Mouse (Mus musculus): ENCODE measurements around the gene Ppp2r5a. TPM values are rescaled to one million over a fixed set of nuclear protein-coding genes. Genes with fewer than 3 reads are reported as not detected.

Ppp2r5a gene
- polyA plus RNA-seq, 1 experiment from 2014 or later: 22.6 TPM

- Histone ChIP-seq H3K36me3 (ENCODE audit: control insufficient read depth, insufficient read depth, low read length) (no peaks in the 10 kb centered on the region), H3K4me3 (ENCODE audit: low read depth, low read length) (no peak overlapping the region), H3K9ac (ENCODE audit: low read length) (no peak overlapping the region), H3K27me3 (ENCODE audit: control insufficient read depth, insufficient read depth, low read length) (no peaks in the 10 kb centered on the region), H3K27ac (ENCODE audit: low read depth, low read length) (no peak overlapping the region), H3K4me2 (ENCODE audit: low read depth) (no peak overlapping the region), H3K9me3 (ENCODE audit: control insufficient read depth, low read length) (no peaks in the 10 kb centered on the region), H3K4me1 (ENCODE audit: control insufficient read depth, insufficient read depth, low read length) (no peaks in the 10 kb centered on the region)
- ATAC-seq (ENCODE audit: insufficient read depth, low FRiP score, low TSS enrichment) (no peak), DNase-seq (ENCODE audit: low spot score) (no peak)
- WGBS: 94% methylated on average over 3 of the region's 3 CpGs
Measured at GRCm38 (mm10) chr1:191380843-191381242, 22.2 kb downstream of the Ppp2r5a start.

DNA sequence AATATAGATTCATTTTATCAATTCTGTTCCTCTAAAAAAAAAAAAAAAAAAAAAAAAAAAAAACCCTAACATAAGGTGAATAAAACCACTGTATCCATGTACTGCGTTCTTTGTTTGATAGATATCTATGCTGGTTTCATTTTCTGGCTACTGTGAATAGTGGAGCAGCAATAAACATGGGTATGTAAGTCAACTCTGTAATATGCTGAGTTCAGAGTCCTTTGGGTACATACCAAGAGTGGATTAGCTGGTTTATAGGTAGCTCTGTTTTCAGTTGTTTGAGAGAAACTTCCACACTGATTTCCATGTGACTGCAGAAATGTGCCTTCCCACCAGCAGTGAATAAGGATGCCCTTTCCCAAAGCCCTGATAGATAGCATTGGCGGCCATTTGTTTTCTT lies 25.0 kb downstream of the Ppp2r5a start:
- Histone ChIP-seq H3K4me3 (ENCODE audit: low read depth, low read length) (no peak overlapping the region), H3K27me3 (ENCODE audit: control insufficient read depth, insufficient read depth, low read length) (no peaks in the 10 kb centered on the region), H3K9ac (ENCODE audit: low read length) (no peak overlapping the region), H3K4me2 (ENCODE audit: low read depth) (no peak overlapping the region), H3K27ac (ENCODE audit: low read depth, low read length) (no peak overlapping the region), H3K36me3 (ENCODE audit: control insufficient read depth, insufficient read depth, low read length) (no peaks in the 10 kb centered on the region), H3K4me1 (ENCODE audit: control insufficient read depth, insufficient read depth, low read length) (no peaks in the 10 kb centered on the region), H3K9me3 (ENCODE audit: control insufficient read depth, low read length) (no peaks in the 10 kb centered on the region)
- ATAC-seq (ENCODE audit: insufficient read depth, low FRiP score, low TSS enrichment) (no peak), DNase-seq (ENCODE audit: low spot score) (no peak)
- WGBS: 97% methylated on average over 2 of the region's 2 CpGs

- DNase-seq (ENCODE audit: low spot score) (no peak), ATAC-seq (ENCODE audit: insufficient read depth, low FRiP score, low TSS enrichment) (no peak)
- H3K36me3 ChIP-seq (ENCODE audit: control insufficient read depth, insufficient read depth, low read length): no peaks in the 10 kb centered on the region
- 94% methylated on average over 5 of the region's 5 CpGs for WGBS
- no peaks in the 10 kb centered on the region for H3K27me3 ChIP-seq (ENCODE audit: control insufficient read depth, insufficient read depth, low read length)
- no peaks in the 10 kb centered on the region for H3K9me3 ChIP-seq (ENCODE audit: control insufficient read depth, low read length)
- no peaks in the 10 kb centered on the region for H3K4me1 ChIP-seq (ENCODE audit: control insufficient read depth, insufficient read depth, low read length)
- no peak overlapping the region for H3K4me3 ChIP-seq (ENCODE audit: low read depth, low read length)
- no peak overlapping the region for H3K27ac ChIP-seq (ENCODE audit: low read depth, low read length)
- H3K4me2 ChIP-seq (ENCODE audit: low read depth): no peak overlapping the region
- no peak overlapping the region for H3K9ac ChIP-seq (ENCODE audit: low read length)
Measured at GRCm38 (mm10) chr1:191375644-191375998, 27.5 kb downstream of the Ppp2r5a start.

- no peaks in the 10 kb centered on the region for H3K9me3 ChIP-seq (ENCODE audit: control insufficient read depth, low read length)
- WGBS: 94% methylated on average over 10 of the region's 10 CpGs
- H3K36me3 ChIP-seq (ENCODE audit: control insufficient read depth, insufficient read depth, low read length): no peaks in the 10 kb centered on the region
- H3K4me1 ChIP-seq (ENCODE audit: control insufficient read depth, insufficient read depth, low read length): no peaks in the 10 kb centered on the region
- H3K4me3 ChIP-seq (ENCODE audit: low read depth, low read length): no peak overlapping the region
- H3K27me3 ChIP-seq (ENCODE audit: control insufficient read depth, insufficient read depth, low read length): no peaks in the 10 kb centered on the region
- DNase-seq (ENCODE audit: low spot score) (no peak), ATAC-seq (ENCODE audit: insufficient read depth, low FRiP score, low TSS enrichment) (no peak)
- no peak overlapping the region for H3K27ac ChIP-seq (ENCODE audit: low read depth, low read length)
- H3K4me2 ChIP-seq (ENCODE audit: low read depth): no peak overlapping the region
- no peak overlapping the region for H3K9ac ChIP-seq (ENCODE audit: low read length)
Measured at GRCm38 (mm10) chr1:191374993-191375643, 28.0 kb downstream of the Ppp2r5a start.

DNA sequence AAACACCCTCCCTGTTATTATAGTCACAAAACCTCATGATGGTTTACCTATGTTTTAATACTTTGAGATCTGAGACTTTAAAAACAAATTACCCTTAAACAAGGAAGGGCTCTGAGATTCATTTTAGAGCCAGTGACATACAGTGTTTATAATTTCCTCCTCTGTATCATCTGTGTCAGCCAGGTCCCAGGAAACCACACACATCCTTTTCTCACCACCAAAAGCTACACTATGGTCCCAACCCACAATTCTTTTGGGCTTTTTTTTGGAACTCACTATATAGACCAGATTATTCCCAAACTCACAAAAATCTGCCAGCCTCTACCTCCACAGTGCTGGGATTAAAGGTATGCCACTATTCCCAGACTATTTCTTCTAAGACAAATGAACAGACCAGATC lies 33.9 kb downstream of the Ppp2r5a start:
- Histone ChIP-seq H3K9me3 (ENCODE audit: control insufficient read depth, low read length) (no peaks in the 10 kb centered on the region), H3K27me3 (ENCODE audit: control insufficient read depth, insufficient read depth, low read length) (no peaks in the 10 kb centered on the region), H3K4me1 (ENCODE audit: control insufficient read depth, insufficient read depth, low read length) (no peaks in the 10 kb centered on the region), H3K4me3 (ENCODE audit: low read depth, low read length) (no peak overlapping the region), H3K27ac (ENCODE audit: low read depth, low read length) (no peak overlapping the region), H3K9ac (ENCODE audit: low read length) (no peak overlapping the region), H3K36me3 (ENCODE audit: control insufficient read depth, insufficient read depth, low read length) (no peaks in the 10 kb centered on the region), H3K4me2 (ENCODE audit: low read depth) (no peak overlapping the region)
- ATAC-seq (ENCODE audit: insufficient read depth, low FRiP score, low TSS enrichment) (no peak), DNase-seq (ENCODE audit: low spot score) (no peak)

DNA sequence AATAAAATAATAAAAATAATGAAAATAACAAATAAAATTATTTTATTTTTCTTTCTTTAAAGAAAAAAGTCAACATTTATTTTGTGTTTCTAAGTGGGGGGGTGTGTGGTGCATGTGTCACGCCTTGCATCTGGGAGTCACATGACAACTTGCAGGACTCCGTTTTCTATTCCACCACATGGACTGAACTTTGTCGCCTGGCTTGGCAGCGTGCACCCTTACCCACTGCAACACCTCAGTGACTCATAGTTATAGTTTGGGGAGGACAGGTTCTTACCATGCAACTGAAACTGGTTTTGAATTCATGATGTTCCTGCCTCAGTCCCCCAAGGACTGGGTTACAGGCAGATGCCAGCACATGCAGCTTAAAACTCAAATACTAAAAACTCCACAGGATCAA lies 34.9 kb downstream of the Ppp2r5a start:
- WGBS: 93% methylated on average over 4 of the region's 4 CpGs
- H3K9ac ChIP-seq (ENCODE audit: low read length): no peak overlapping the region
- no peak overlapping the region for H3K27ac ChIP-seq (ENCODE audit: low read depth, low read length)
- H3K36me3 ChIP-seq (ENCODE audit: control insufficient read depth, insufficient read depth, low read length): no peaks in the 10 kb centered on the region
- ATAC-seq (ENCODE audit: insufficient read depth, low FRiP score, low TSS enrichment) (no peak), DNase-seq (ENCODE audit: low spot score) (no peak)
- H3K4me3 ChIP-seq (ENCODE audit: low read depth, low read length): no peak overlapping the region
- H3K27me3 ChIP-seq (ENCODE audit: control insufficient read depth, insufficient read depth, low read length): no peaks in the 10 kb centered on the region
- no peaks in the 10 kb centered on the region for H3K9me3 ChIP-seq (ENCODE audit: control insufficient read depth, low read length)
- H3K4me2 ChIP-seq (ENCODE audit: low read depth): no peak overlapping the region
- no peaks in the 10 kb centered on the region for H3K4me1 ChIP-seq (ENCODE audit: control insufficient read depth, insufficient read depth, low read length)

DNA sequence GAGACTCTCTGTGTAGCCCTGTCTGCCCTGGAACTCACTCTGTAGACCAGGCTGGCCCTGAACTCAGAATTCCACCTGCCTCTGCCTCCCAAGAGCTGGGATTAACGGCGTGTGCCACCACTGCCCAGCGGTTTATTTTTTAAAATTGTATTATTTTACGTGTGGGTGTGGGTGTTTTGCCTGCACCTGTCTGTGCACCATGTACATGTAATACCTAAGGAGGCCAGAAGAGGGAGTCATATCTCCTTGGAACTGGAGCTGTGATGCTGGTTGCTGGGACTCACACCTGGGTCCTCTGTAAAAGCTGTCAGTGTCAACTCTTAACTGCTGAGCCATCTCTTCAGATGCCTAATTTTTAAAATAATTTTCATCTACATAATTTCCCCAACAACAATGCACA lies 38.6 kb downstream of the Ppp2r5a start:
- ATAC-seq (ENCODE audit: insufficient read depth, low FRiP score, low TSS enrichment) (no peak), DNase-seq (ENCODE audit: low spot score) (no peak)
- no peak overlapping the region for H3K27ac ChIP-seq (ENCODE audit: low read depth, low read length)
- H3K27me3 ChIP-seq (ENCODE audit: control insufficient read depth, insufficient read depth, low read length): no peaks in the 10 kb centered on the region
- WGBS: 74% methylated on average over 4 of the region's 4 CpGs
- H3K36me3 ChIP-seq (ENCODE audit: control insufficient read depth, insufficient read depth, low read length): no peaks in the 10 kb centered on the region
- no peak overlapping the region for H3K9ac ChIP-seq (ENCODE audit: low read length)
- no peaks in the 10 kb centered on the region for H3K9me3 ChIP-seq (ENCODE audit: control insufficient read depth, low read length)
- H3K4me3 ChIP-seq (ENCODE audit: low read depth, low read length): no peak overlapping the region
- H3K4me1 ChIP-seq (ENCODE audit: control insufficient read depth, insufficient read depth, low read length): no peaks in the 10 kb centered on the region
- H3K4me2 ChIP-seq (ENCODE audit: low read depth): no peak overlapping the region

GRCm38 (mm10) chr1:191362412-191362811 lies 40.7 kb downstream of the Ppp2r5a start:
- WGBS: 97% methylated on average over 6 of the region's 6 CpGs
- H3K4me2 ChIP-seq (ENCODE audit: low read depth): no peak overlapping the region
- no peak for DNase-seq (ENCODE audit: low spot score)
- no peak overlapping the region for H3K27ac ChIP-seq (ENCODE audit: low read depth, low read length)
- H3K4me3 ChIP-seq (ENCODE audit: low read depth, low read length): no peak overlapping the region
- H3K36me3 ChIP-seq (ENCODE audit: control insufficient read depth, insufficient read depth, low read length): peaks cover 2% of the 10 kb centered on the region; the same call in 1 of the 2 replicates
- no peaks in the 10 kb centered on the region for H3K4me1 ChIP-seq (ENCODE audit: control insufficient read depth, insufficient read depth, low read length)
- no peaks in the 10 kb centered on the region for H3K27me3 ChIP-seq (ENCODE audit: control insufficient read depth, insufficient read depth, low read length)
- H3K9ac ChIP-seq (ENCODE audit: low read length): no peak overlapping the region
- ATAC-seq (ENCODE audit: insufficient read depth, low FRiP score, low TSS enrichment): no peak
- H3K9me3 ChIP-seq (ENCODE audit: control insufficient read depth, low read length): no peaks in the 10 kb centered on the region

DNA sequence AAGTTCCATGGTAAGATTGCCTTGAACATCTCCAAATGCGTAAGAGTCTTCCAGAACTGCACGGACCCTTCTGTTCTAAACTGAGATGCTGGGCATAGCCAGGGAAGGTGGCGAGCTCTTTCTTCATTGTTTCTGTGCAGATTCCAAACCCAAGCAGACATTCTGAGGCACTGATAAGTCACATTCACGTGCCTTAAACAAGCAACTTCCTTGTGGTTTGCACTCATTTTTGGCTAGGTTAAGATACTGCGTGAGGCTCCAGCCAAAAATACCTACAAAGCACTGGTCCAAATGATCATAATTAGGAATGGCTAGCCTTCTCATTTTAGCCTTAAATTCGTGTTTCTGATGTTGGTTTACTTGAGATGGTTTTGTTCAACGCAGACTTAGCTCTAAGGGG lies 43.6 kb downstream of the Ppp2r5a start:
- Histone ChIP-seq H3K9me3 (ENCODE audit: control insufficient read depth, low read length) (no peaks in the 10 kb centered on the region), H3K36me3 (ENCODE audit: control insufficient read depth, insufficient read depth, low read length) (peaks cover 7% of the 10 kb centered on the region; the same call in 1 of the 2 replicates), H3K27ac (ENCODE audit: low read depth, low read length) (no peak overlapping the region), H3K27me3 (ENCODE audit: control insufficient read depth, insufficient read depth, low read length) (no peaks in the 10 kb centered on the region), H3K4me2 (ENCODE audit: low read depth) (no peak overlapping the region), H3K4me3 (ENCODE audit: low read depth, low read length) (no peak overlapping the region), H3K4me1 (ENCODE audit: control insufficient read depth, insufficient read depth, low read length) (no peaks in the 10 kb centered on the region), H3K9ac (ENCODE audit: low read length) (no peak overlapping the region)
- 88% methylated on average over 7 of the region's 7 CpGs for WGBS
- DNase-seq (ENCODE audit: low spot score) (no peak), ATAC-seq (ENCODE audit: insufficient read depth, low FRiP score, low TSS enrichment) (no peak)
